Mouse (Mus musculus) embryo, embryonic 11.5 days (tissue): ENCODE results near the gene Slc16a3.

Experiments used
- DNase-seq: peaks from one replicate; pipeline ENCODE4 v3.0.0-alpha.2; 2012; ENCODE audit warnings: low read depth, low spot score

The Slc16a3 gene

GRCm38 (mm10) chr11:120948861-120949851 is 876 bp downstream of the Slc16a3 start:
- peak; percentile 55 for DNase-seq

- DNase-seq, result no peak
Observed at GRCm38 (mm10) chr11:120949863-120950262, 1.6 kb downstream of the Slc16a3 start.

GRCm38 (mm10) chr11:120950281-120951202 is 2.3 kb downstream of the Slc16a3 start:
- peak; percentile 88 for DNase-seq

- no peak for DNase-seq
Observed at GRCm38 (mm10) chr11:120951237-120951636, 3.0 kb downstream of the Slc16a3 start.

GRCm38 (mm10) chr11:120951731-120952730 is 3.8 kb downstream of the Slc16a3 start:
- no peak for DNase-seq

GRCm38 (mm10) chr11:120954936-120955335 is 6.7 kb downstream of the Slc16a3 start:
- no peak for DNase-seq

GRCm38 (mm10) chr11:120955701-120956100 is 7.4 kb downstream of the Slc16a3 start:
- DNase-seq, result no peak

GRCm38 (mm10) chr11:120957052-120957451 is 8.8 kb downstream of the Slc16a3 start:
- no peak for DNase-seq

GRCm38 (mm10) chr11:120957731-120958257 is 9.5 kb downstream of the Slc16a3 start:
- no peak for DNase-seq

GRCm38 (mm10) chr11:120959066-120959465 is 10.8 kb downstream of the Slc16a3 start:
- DNase-seq, result no peak

GRCm38 (mm10) chr11:120959564-120959963 is 11.3 kb downstream of the Slc16a3 start:
- DNase-seq, result no peak

- DNase-seq, result no peak
Observed at GRCm38 (mm10) chr11:120960248-120960647, 12.0 kb downstream of the Slc16a3 start.

- DNase-seq, result no peak
Observed at GRCm38 (mm10) chr11:120961594-120961993, 13.3 kb downstream of the Slc16a3 start.

- no peak for DNase-seq
Observed at GRCm38 (mm10) chr11:120962050-120962771, 13.9 kb downstream of the Slc16a3 start.

- no peak for DNase-seq
Observed at GRCm38 (mm10) chr11:120962909-120963308, 14.6 kb downstream of the Slc16a3 start.

- DNase-seq, result no peak
Observed at GRCm38 (mm10) chr11:120964195-120965157, 16.2 kb downstream of the Slc16a3 start.

- no peak for DNase-seq
Observed at GRCm38 (mm10) chr11:120965587-120965986, 17.3 kb downstream of the Slc16a3 start.

GRCm38 (mm10) chr11:120969742-120970141 is 21.5 kb downstream of the Slc16a3 start:
- DNase-seq, result no peak

GRCm38 (mm10) chr11:120971237-120971636 is 23.0 kb downstream of the Slc16a3 start:
- DNase-seq, result no peak
